In genomic region chr3:96409701-96410246, GRCm38 (mm10) we compare ENCODE assay signal across 10 mouse cellular contexts. TPM values are rescaled to one million over a fixed set of nuclear protein-coding genes. Genes with fewer than 3 reads are reported as not detected.
DNase-seq lines count a peak whose midpoint lies in the region; ATAC-seq and TF ChIP-seq lines count a peak whose summit lies in the region.
"Had no signal": no experiment of that assay in that cellular context is flagged by ENCODE, and none has a peak within 500 bp of the region (broad histone marks: within the 10 kb centered on the region; RNA-seq: fewer than 3 reads in every experiment).

No protein-coding gene starts in this region.

- H3K9ac ChIP-seq in lung, postnatal 0 days (replicated peaks; ENCODE audit: low read depth) = no peak overlapping the region
- H3K9ac ChIP-seq in embryonic facial prominence, embryonic 13.5 days = no peak overlapping the region
- 0 out of 2 replicates have a peak overlapping the region, but pooled peaks have one; percentile 0 for H3K9ac ChIP-seq in limb, embryonic 13.5 days
- no peak overlapping the region for H3K9ac ChIP-seq in neural tube, embryonic 15.5 days (replicated peaks)

- no peak overlapping the region for H3K27ac ChIP-seq in lung, postnatal 0 days (ENCODE audit: low read length)
- no peak overlapping the region for H3K27ac ChIP-seq in embryonic facial prominence, embryonic 13.5 days
- H3K27ac ChIP-seq in limb, embryonic 13.5 days = no peak overlapping the region
- H3K27ac ChIP-seq in neural tube, embryonic 15.5 days (replicated peaks) = no peak overlapping the region

- peak; percentile 33; the same call in 1 of the 2 replicates for ATAC-seq in lung, postnatal 0 days
- no peak for ATAC-seq in embryonic facial prominence, embryonic 13.5 days (ENCODE audit: insufficient number of reproducible peaks, insufficient read depth, low FRiP score, low TSS enrichment, low read depth)
- no peak for ATAC-seq in limb, embryonic 13.5 days (ENCODE audit: low FRiP score, low read depth)
- no peak for ATAC-seq in neural tube, embryonic 15.5 days (ENCODE audit: low FRiP score)
- no peak for ATAC-seq in frontal cortex, adult (ENCODE audit: low TSS enrichment)
- ATAC-seq in erythroid progenitor cell, adult 5-6 weeks (replicated peaks; ENCODE audit: low FRiP score, poor library complexity, severe bottlenecking) = no peak

- H3K4me3 ChIP-seq in lung, postnatal 0 days (ENCODE audit: low read depth, low read length) = no peak overlapping the region
- H3K4me3 ChIP-seq in embryonic facial prominence, embryonic 13.5 days = peak overlapping the region; percentile 24
- H3K4me3 ChIP-seq in limb, embryonic 13.5 days = peak overlapping the region; percentile 19
- no peak overlapping the region; the same call in 1 of the 2 replicates for H3K4me3 ChIP-seq in neural tube, embryonic 15.5 days (replicated peaks)

- DNase-seq in lung, postnatal 0 days (ENCODE audit: low spot score) = no peak
- DNase-seq in lung, postnatal 36 days = no peak
- DNase-seq in spleen, postnatal 10 days (ENCODE audit: low spot score in 2 of 2) = no peak
- DNase-seq: thymus, postnatal 25 days had no signal

- H3K9me3 ChIP-seq in lung, postnatal 0 days (ENCODE audit: low read length) = no peaks in the 10 kb centered on the region
- 0 out of 2 replicates have a peak, but pooled peaks cover 4% of the 10 kb centered on the region for H3K9me3 ChIP-seq in embryonic facial prominence, embryonic 13.5 days
- peaks cover 8% of the 10 kb centered on the region; the same call in 1 of the 2 replicates for H3K9me3 ChIP-seq in limb, embryonic 13.5 days
- H3K9me3 ChIP-seq in neural tube, embryonic 15.5 days (replicated peaks) = no peaks in the 10 kb centered on the region

- peak; percentile 23 for TF ChIP-seq CTCF in lung, postnatal 0 days (IDR thresholded peaks at IDR 0.05)

- peaks cover 21% of the 10 kb centered on the region for H3K27me3 ChIP-seq in lung, postnatal 0 days (replicated peaks; ENCODE audit: insufficient read depth, low read length)
- peaks cover 66% of the 10 kb centered on the region for H3K27me3 ChIP-seq in embryonic facial prominence, embryonic 13.5 days
- peaks cover 64% of the 10 kb centered on the region for H3K27me3 ChIP-seq in limb, embryonic 13.5 days
- peaks cover 56% of the 10 kb centered on the region for H3K27me3 ChIP-seq in neural tube, embryonic 15.5 days (replicated peaks)

- 4% methylated on average over 31 of the region's 31 CpGs for WGBS in lung, postnatal 0 days
- whole genome bisulfite sequencing in embryonic facial prominence, embryonic 13.5 days = 3% methylated on average over 31 of the region's 31 CpGs
- WGBS in limb, embryonic 13.5 days = 3% methylated on average over 31 of the region's 31 CpGs
- WGBS in neural tube, embryonic 15.5 days = 3% methylated on average over 31 of the region's 31 CpGs

- no peaks in the 10 kb centered on the region for H3K36me3 ChIP-seq in lung, postnatal 0 days (ENCODE audit: insufficient read depth, low read length)
- 0 out of 2 replicates have a peak, but pooled peaks cover 6% of the 10 kb centered on the region for H3K36me3 ChIP-seq in embryonic facial prominence, embryonic 13.5 days
- peaks cover 7% of the 10 kb centered on the region; the same call in 1 of the 2 replicates for H3K36me3 ChIP-seq in limb, embryonic 13.5 days
- H3K36me3 ChIP-seq in neural tube, embryonic 15.5 days = no peaks in the 10 kb centered on the region

- TF ChIP-seq EP300 in lung, postnatal 0 days (IDR thresholded peaks at IDR 0.05) = no peak

- H3K4me1 ChIP-seq in lung, postnatal 0 days (ENCODE audit: insufficient read depth, low read depth, low read length) = 0 out of 2 replicates have a peak, but pooled peaks cover 2% of the 10 kb centered on the region
- H3K4me1 ChIP-seq in embryonic facial prominence, embryonic 13.5 days = peaks cover 4% of the 10 kb centered on the region; the same call in 1 of the 2 replicates
- H3K4me1 ChIP-seq in limb, embryonic 13.5 days = peaks cover 11% of the 10 kb centered on the region; the same call in 1 of the 2 replicates
- peaks cover 8% of the 10 kb centered on the region; the same call in 1 of the 2 replicates for H3K4me1 ChIP-seq in neural tube, embryonic 15.5 days

- H3K4me2 ChIP-seq in lung, postnatal 0 days (replicated peaks; ENCODE audit: low read depth, low read length) = no peak overlapping the region
- peak overlapping the region; percentile 34 for H3K4me2 ChIP-seq in embryonic facial prominence, embryonic 13.5 days
- peak overlapping the region; percentile 47 for H3K4me2 ChIP-seq in limb, embryonic 13.5 days (replicated peaks)
- peak overlapping the region; percentile 34 for H3K4me2 ChIP-seq in neural tube, embryonic 15.5 days

RNA-seq across cellular contexts. Expression of gene BC107364, which starts 42.3 kb away (rescaled TPM):
- polyA plus RNA-seq in lung, postnatal 0 days (2015; fragmentation: Nextera tagmentation; extraction: Ambion mirVana) = 0.12 and 0.19 TPM in 2 replicates
- 0.20 TPM in 1 of 2 replicates, not detected in the other for polyA plus RNA-seq in embryonic facial prominence, embryonic 13.5 days (2015; fragmentation: Nextera tagmentation; extraction: Ambion mirVana)
- not detected in 2 replicates for polyA plus RNA-seq in limb, embryonic 13.5 days (2015; fragmentation: Nextera tagmentation; extraction: Ambion mirVana)
- polyA plus RNA-seq in neural tube, embryonic 15.5 days (2015; fragmentation: Nextera tagmentation; extraction: Ambion mirVana) = not detected in 2 replicates
- total RNA-seq in erythroid progenitor cell, adult 5-6 weeks (2015; ENCODE audit: low replicate concordance) = not detected in 2 replicates
- total RNA-seq in erythroid progenitor cell, adult 5-6 weeks (2017; ENCODE audit: low replicate concordance) = not detected in 2 replicates
- total RNA-seq: layer of hippocampus, postnatal 36 days had no signal

Comparison
In these comparisons a context has a peak if more than half of its experiments do, and no peak if none do; other contexts are left out.
1. H3K4me3 ChIP-seq: peak in embryonic facial prominence, embryonic 13.5 days (single experiment) and limb, embryonic 13.5 days (single experiment); none in lung, postnatal 0 days (single experiment) and neural tube, embryonic 15.5 days (single experiment).